Mouse (Mus musculus): Measurements from ENCODE around the gene Klhl26. TPM values are rescaled to one million over a fixed set of nuclear protein-coding genes. Genes with fewer than 3 reads are reported as not detected.
"Not testable (repeated sequence)": the region's sequence is repeated elsewhere in the genome, so short reads cannot be mapped to it uniquely, and the experiment has no call there.

The Klhl26 gene
- polyA plus RNA-seq, 1 experiment, result 62.4 TPM

- Histone ChIP-seq H3K4me3 (replicated peaks; ENCODE audit: insufficient read depth, low read depth, low read length) (no peak overlapping the region), H3K27me3 (ENCODE audit: control insufficient read depth, insufficient read depth, low read length) (no peaks in the 10 kb centered on the region), H3K27ac (ENCODE audit: insufficient read depth, low read length) (no peak overlapping the region), H3K4me1 (ENCODE audit: control insufficient read depth, insufficient read depth, low read length) (peaks cover 16% of the 10 kb centered on the region)
- no peak for DNase-seq
- TF ChIP-seq POLR2A (IDR thresholded peaks at IDR 0.05; ENCODE audit: borderline replicate concordance, insufficient read depth, low read length) (no peak), CTCF (IDR thresholded peaks at IDR 0.05; ENCODE audit: borderline replicate concordance, insufficient read depth, low read depth, low read length) (no peak)
- 90% methylated on average over 11 of the region's 11 CpGs for WGBS
These were observed 35.6 kb upstream of the Klhl26 start for GRCm38 (mm10) chr8:70512253-70512903.

DNA sequence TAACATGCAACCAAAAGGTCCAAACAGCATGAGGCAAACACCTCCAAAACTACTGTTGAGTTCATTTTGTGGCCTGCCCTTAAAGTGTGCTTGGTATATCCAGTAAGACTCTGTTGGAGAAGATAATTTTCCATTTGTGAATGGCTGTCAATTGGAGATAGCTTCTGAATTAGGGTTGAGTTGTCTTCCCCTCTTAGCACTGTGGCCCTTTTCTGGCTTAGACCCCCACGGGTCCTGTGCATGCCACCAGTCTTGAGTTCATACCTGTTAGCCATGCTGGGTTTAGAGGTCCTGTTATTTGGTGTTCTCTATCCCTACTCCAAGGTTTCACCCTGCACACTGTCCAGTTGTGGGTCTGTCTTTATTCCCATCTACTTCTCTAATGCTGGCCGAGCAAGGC, 35.0 kb upstream of the Klhl26 start:
- TF ChIP-seq POLR2A (IDR thresholded peaks at IDR 0.05; ENCODE audit: borderline replicate concordance, insufficient read depth, low read length) (no peak), CTCF (IDR thresholded peaks at IDR 0.05; ENCODE audit: borderline replicate concordance, insufficient read depth, low read depth, low read length) (no peak)
- peaks cover 16% of the 10 kb centered on the region for H3K4me1 ChIP-seq (ENCODE audit: control insufficient read depth, insufficient read depth, low read length)
- no peak for DNase-seq
- WGBS, result 97% methylated on average over 2 of the region's 2 CpGs
- no peak overlapping the region for H3K4me3 ChIP-seq (replicated peaks; ENCODE audit: insufficient read depth, low read depth, low read length)
- no peaks in the 10 kb centered on the region for H3K27me3 ChIP-seq (ENCODE audit: control insufficient read depth, insufficient read depth, low read length)
- H3K27ac ChIP-seq (ENCODE audit: insufficient read depth, low read length), result no peak overlapping the region

GRCm38 (mm10) chr8:70511174-70511573, 34.4 kb upstream of the Klhl26 start:
- peak overlapping the region; percentile 94 for H3K4me3 ChIP-seq (replicated peaks; ENCODE audit: insufficient read depth, low read depth, low read length)
- 0 out of 2 replicates have a peak overlapping the region, but pooled peaks have one; percentile 83 for H3K27ac ChIP-seq (ENCODE audit: insufficient read depth, low read length)
- 77% methylated on average over 6 of the region's 6 CpGs for WGBS
- not testable (repeated sequence) for DNase-seq; H3K27me3 ChIP-seq (ENCODE audit: control insufficient read depth, insufficient read depth, low read length)
- peaks cover 16% of the 10 kb centered on the region for H3K4me1 ChIP-seq (ENCODE audit: control insufficient read depth, insufficient read depth, low read length)

DNA sequence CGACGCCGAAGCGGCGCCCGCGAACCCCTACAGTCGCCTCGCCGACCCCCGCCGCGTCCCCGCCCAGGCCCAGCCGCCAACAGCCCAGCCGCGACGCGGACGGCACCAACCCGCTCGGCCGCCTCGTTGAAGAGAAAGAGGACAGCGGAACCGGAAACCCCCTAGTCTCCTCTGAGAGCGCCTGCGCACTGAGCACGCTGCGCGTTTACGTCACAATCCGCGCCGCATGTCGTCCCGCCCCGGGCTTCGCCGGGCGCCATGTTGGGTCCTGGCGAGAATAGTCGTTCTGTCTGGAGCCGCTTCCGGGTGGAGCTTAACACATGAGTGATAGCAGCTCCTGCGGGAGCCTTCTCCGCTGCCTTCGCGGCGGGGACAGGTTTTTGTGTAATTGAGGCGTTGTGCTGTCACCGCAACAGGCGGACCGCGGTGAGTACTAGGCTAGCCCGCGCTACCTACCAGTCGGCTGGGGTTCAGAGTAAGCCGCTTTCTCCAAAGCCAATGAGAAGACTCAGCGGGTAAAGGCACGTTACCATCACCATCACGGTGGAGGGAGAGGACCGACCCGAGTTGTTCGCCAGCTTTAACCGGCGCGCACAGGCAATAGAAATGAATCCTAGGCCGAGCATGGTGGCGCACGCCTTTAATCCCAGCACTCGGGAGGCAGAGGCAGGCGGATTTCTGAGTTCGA, 33.6 kb upstream of the Klhl26 start, which contains the start of gene Uba52:
TSS of gene Uba52 (minus strand) at position 574 of the 688 bp plus-strand sequence.
- TF ChIP-seq CTCF (IDR thresholded peaks at IDR 0.05; ENCODE audit: borderline replicate concordance, insufficient read depth, low read depth, low read length) (no peak), POLR2A (IDR thresholded peaks at IDR 0.05; ENCODE audit: borderline replicate concordance, insufficient read depth, low read length) (peak; percentile 84)
- 1% methylated on average over 74 of the region's 74 CpGs for WGBS

DNA sequence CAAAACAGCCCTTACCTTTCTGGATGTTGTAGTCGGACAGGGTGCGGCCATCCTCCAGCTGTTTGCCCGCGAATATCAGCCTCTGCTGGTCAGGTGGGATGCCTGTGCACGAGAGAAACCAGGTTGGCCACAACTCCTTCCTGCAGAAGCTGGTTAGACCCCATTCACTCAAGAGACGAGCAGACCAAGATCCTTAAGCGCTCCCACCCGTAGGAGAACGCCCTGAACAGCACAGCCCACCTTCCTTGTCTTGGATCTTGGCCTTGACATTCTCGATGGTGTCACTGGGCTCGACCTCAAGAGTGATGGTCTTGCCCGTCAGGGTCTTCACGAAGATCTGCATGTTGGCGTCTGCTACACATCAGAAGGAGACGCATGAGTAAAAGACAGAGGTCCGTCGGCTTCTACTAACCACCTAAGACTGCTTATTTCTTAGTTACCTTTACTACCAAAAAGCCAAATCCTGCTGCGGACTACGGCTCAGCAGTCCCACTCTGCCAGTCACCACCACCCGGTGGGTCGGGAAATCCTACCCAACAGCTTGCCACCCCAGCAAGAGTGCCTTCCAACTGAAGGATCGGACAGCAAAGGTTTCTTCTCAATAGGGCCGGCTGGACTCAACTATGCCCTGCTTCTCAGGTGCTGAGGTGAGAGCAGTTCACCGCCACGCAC, 32.6 kb upstream of the Klhl26 start:
- TF ChIP-seq POLR2A (IDR thresholded peaks at IDR 0.05; ENCODE audit: borderline replicate concordance, insufficient read depth, low read length) (no peak), CTCF (IDR thresholded peaks at IDR 0.05; ENCODE audit: borderline replicate concordance, insufficient read depth, low read depth, low read length) (no peak)
- 9% methylated on average over 25 of the region's 25 CpGs for WGBS
- peak overlapping the region; percentile 77 for H3K4me3 ChIP-seq (replicated peaks; ENCODE audit: insufficient read depth, low read depth, low read length)
- H3K27ac ChIP-seq (ENCODE audit: insufficient read depth, low read length), result peak overlapping the region; percentile 37; the same call in 1 of the 2 replicates
- DNase-seq, result no peak
- no peaks in the 10 kb centered on the region for H3K27me3 ChIP-seq (ENCODE audit: control insufficient read depth, insufficient read depth, low read length)
- peaks cover 19% of the 10 kb centered on the region for H3K4me1 ChIP-seq (ENCODE audit: control insufficient read depth, insufficient read depth, low read length)

More for the DNA sequence above, 33.6 kb upstream of the Klhl26 start, which contains the start of gene Uba52:
- peak; percentile 98 for DNase-seq
- Histone ChIP-seq H3K4me1 (ENCODE audit: control insufficient read depth, insufficient read depth, low read length) (peaks cover 19% of the 10 kb centered on the region), H3K27me3 (ENCODE audit: control insufficient read depth, insufficient read depth, low read length) (no peaks in the 10 kb centered on the region), H3K4me3 (replicated peaks; ENCODE audit: insufficient read depth, low read depth, low read length) (peak within 1 kb of the TSS; percentile 94), H3K27ac (ENCODE audit: insufficient read depth, low read length) (peak within 1 kb of the TSS; percentile 83)

DNA sequence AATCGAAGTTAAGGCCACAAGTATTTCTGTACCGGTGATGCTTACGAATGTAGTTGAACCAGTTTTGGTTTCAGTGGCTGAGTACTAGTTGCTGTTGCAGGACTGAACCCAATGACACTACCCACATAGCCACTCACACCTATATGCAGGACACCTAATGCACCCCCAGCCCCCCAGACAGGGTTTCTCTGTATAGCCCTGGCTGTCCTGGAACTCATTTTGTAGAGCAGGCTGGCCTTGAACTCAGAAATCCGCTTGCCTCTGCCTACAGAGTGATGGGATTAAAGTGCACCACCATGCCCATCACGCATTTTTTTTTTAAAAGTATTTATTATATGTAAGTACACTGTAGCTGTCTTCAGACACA, 30.2 kb upstream of the Klhl26 start:
- Histone ChIP-seq H3K4me3 (replicated peaks; ENCODE audit: insufficient read depth, low read depth, low read length) (no peak overlapping the region), H3K27me3 (ENCODE audit: control insufficient read depth, insufficient read depth, low read length) (no peaks in the 10 kb centered on the region), H3K4me1 (ENCODE audit: control insufficient read depth, insufficient read depth, low read length) (peaks cover 23% of the 10 kb centered on the region), H3K27ac (ENCODE audit: insufficient read depth, low read length) (no peak overlapping the region)
- no peak for DNase-seq
- WGBS, result 70% methylated on average over 5 of the region's 5 CpGs
- TF ChIP-seq CTCF (IDR thresholded peaks at IDR 0.05; ENCODE audit: borderline replicate concordance, insufficient read depth, low read depth, low read length) (no peak), POLR2A (IDR thresholded peaks at IDR 0.05; ENCODE audit: borderline replicate concordance, insufficient read depth, low read length) (no peak)

DNA sequence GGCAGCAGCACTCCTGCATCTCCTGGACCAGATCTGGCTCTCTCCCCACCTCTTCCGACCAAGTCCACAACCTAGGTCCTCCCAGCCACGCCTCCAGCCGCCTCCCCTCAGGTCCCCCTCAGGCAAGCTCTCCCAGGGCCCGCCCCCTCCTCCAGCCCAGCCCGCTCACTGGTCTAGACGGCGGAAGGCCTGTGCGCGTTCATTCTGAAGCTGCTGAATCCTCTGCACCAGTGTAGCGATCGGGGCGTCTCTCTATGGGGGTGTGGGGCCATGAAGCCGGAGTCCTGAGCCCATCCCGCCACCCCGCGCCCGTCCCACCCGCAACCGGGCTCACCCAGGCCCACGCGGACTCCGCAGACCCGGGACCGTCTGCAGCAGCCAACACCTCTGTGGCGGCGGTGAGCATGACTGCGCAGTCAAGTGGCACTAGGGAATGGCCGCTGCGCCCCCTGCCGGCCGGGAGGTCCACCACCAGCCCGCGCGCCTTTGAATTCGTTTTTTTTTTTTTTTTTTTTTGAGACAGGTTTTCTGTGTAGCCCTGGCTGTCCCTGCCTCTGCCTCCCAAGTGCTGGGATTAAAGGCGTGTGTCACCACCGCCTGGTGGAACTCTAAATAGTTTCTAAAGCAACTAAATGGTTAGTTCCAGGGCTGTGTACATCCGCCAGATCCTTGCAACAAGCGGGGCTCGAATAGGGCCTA, 29.7 kb upstream of the Klhl26 start, which contains the start of gene Rex1bd:
TSS of gene Rex1bd (minus strand) at position 425 of the 699 bp plus-strand sequence.
- H3K4me1 ChIP-seq (ENCODE audit: control insufficient read depth, insufficient read depth, low read length), result peaks cover 27% of the 10 kb centered on the region
- TF ChIP-seq CTCF (IDR thresholded peaks at IDR 0.05; ENCODE audit: borderline replicate concordance, insufficient read depth, low read depth, low read length), result peak; percentile 69
- peak; percentile 64 for TF ChIP-seq POLR2A (IDR thresholded peaks at IDR 0.05; ENCODE audit: borderline replicate concordance, insufficient read depth, low read length)
- H3K4me3 ChIP-seq (replicated peaks; ENCODE audit: insufficient read depth, low read depth, low read length), result peak within 1 kb of the TSS; percentile 72
- H3K27me3 ChIP-seq (ENCODE audit: control insufficient read depth, insufficient read depth, low read length), result no peaks in the 10 kb centered on the region
- 3% methylated on average over 40 of the region's 40 CpGs for WGBS
- H3K27ac ChIP-seq (ENCODE audit: insufficient read depth, low read length), result no peak within 1 kb of the TSS
- peak; percentile 93 to 96 for DNase-seq

Measured in cerebellum, adult 2 months (tissue).